Mouse (Mus musculus) cerebellum, postnatal 4 days (tissue): ENCODE measurements at regions not wholly inside any gene's neighbourhood (a gene's known extent, or its start where the extent isn't known, plus 50 kb on each side); places are given as distances from the start of the nearest gene placed in this dataset.
"Not testable (repeated sequence)": the region's sequence is repeated elsewhere in the genome, so short reads cannot be mapped to it uniquely, and the experiment has no call there.

ENCODE experiments used
- DNase-seq, 2 experiments: peaks; one replicate each; pipeline ENCODE4 v3.0.0; 2022; ENCODE audit warnings: low spot score in 2 of 2, mixed read lengths in 1 of 2

DNA sequence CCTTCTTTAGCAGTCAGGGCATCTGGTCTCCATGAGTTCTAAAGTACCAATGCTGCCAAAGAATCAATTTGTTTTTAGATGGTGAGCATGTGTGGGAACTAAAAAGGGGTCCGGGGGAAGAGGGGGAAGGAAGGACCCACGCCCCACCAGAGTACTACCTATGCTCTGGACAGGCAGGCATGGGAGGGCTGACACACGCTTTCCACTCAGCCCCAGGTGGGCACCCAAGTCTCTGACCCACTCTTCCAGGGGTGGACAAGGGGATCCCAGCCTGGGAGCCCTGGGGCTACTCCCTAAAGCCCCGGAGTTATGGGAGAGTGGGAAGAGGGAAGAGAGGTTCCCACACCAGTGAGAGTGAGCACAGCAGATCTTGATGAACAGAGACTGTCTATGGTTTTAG lies 1446.9 kb downstream of the Zfp704 start:
- DNase-seq, result no peak

GRCm38 (mm10) chr3:8161997-8162756 lies 1447.7 kb downstream of the Zfp704 start:
- no peak for DNase-seq

GRCm38 (mm10) chr3:8143016-8143415 lies 1466.9 kb downstream of the Zfp704 start:
- no peak for DNase-seq

DNA sequence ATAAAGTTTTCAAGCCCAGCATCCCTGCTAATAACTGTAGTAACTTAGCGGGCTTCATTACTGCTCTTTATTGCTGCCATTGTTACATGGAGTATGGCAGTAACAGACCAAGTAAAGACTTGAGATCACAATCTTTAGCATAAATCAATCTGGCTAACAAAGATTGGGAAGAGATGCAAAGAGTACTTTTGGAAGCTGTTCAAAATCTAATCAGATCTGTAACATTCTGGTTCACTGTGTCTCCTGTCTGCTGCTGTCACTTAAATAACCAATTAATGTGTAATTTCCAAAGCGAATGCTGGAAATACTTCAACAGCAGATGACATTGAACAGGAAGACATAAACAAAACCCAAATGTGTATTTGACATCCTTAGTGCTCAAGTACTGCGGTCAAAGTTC lies 1467.7 kb downstream of the Zfp704 start:
- DNase-seq, result no peak

- peak in 1 of 2 experiments; percentile 6 for DNase-seq
These were observed 1468.2 kb downstream of the Zfp704 start for GRCm38 (mm10) chr3:8141664-8142084.

DNA sequence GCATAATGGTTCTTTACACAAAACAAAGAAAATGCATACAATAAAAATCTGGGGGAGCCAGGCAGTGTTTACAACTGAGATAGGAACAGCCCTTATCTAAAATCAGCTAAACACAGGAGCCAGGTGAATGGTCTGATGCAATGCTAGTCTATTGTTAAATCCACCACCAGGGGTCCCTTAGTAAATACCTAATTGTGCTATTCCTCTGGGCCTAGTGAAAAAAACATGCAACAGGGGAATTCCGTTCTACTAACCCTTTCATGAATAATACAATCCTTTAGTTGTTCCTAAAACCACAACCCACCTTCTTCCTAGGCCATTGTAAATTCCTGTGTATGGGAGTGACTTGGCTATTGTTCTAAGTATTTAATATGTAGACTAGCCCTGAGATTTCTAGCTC lies 1486.2 kb downstream of the Zfp704 start:
- DNase-seq, result not testable (repeated sequence)

GRCm38 (mm10) chr3:8123141-8123540 lies 1486.7 kb downstream of the Zfp704 start:
- no peak for DNase-seq

- DNase-seq, result no peak
These were observed 1478.0 kb upstream of the 1700008P02Rik start for GRCm38 (mm10) chr3:8098291-8098690.

GRCm38 (mm10) chr3:8084749-8085148 lies 1464.5 kb upstream of the 1700008P02Rik start:
- DNase-seq, result no peak

GRCm38 (mm10) chr3:8053711-8054110 lies 1433.5 kb upstream of the 1700008P02Rik start:
- DNase-seq, result no peak

- no peak for DNase-seq
These were observed 1430.9 kb upstream of the 1700008P02Rik start for GRCm38 (mm10) chr3:8051167-8051566.

DNA sequence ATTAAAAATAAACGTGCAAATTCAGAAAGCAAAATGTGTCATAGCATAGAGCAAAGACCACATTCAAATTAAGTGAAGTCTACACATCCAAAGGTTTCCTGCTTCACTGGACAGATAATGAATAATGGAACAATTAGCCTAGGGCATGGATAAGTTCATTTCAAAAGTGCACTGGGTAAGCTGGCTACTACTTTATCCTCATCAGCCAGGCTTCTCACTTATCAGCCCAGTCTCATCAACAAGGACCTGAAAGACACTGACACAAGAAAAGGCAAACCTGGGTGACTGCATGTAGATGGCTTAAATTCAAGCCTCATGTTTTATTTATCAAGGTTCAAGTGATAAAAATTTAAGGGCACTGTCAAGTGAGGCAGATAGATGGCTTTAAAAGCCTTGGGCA lies 1429.5 kb upstream of the 1700008P02Rik start:
- DNase-seq, result no peak

DNA sequence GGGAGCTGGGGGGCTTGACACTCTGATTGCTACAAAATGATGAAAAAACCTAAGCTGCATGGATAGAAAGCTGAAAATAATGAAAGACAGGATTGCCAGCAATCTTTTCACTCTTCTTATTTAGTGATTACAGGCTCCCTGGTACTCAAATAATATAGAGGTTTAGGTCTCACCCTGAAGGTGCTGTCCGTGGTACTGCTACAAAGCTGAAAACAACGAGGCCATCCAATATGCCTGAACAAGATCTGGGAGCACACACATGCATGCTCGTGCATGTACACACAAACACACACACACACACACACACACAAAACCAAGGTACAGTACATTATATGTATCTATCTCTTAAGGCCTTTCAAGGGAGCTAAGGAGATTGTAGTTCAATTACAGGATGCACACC lies 1426.1 kb upstream of the 1700008P02Rik start:
- DNase-seq, result no peak

DNA sequence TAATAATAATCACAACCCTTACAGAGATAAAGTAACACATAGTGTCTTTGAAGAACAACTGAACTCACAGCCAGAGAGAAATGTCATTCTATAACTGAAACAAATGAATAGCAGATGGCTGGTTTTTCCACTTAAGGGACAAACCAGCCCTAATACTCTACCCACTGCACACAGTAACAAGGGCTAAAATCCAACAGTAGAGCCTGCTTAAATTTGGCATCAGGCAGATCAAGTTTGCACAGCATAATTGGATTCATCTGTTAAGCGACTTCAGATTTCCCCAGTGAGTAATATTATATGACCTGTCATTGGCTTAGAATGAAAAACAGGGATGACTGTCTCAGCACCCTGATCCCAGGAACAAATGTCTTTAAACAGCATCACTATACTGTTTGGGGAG lies 1416.5 kb upstream of the 1700008P02Rik start:
- no peak for DNase-seq

- no peak for DNase-seq
These were observed 1415.0 kb upstream of the 1700008P02Rik start for GRCm38 (mm10) chr3:8035091-8035729.

DNA sequence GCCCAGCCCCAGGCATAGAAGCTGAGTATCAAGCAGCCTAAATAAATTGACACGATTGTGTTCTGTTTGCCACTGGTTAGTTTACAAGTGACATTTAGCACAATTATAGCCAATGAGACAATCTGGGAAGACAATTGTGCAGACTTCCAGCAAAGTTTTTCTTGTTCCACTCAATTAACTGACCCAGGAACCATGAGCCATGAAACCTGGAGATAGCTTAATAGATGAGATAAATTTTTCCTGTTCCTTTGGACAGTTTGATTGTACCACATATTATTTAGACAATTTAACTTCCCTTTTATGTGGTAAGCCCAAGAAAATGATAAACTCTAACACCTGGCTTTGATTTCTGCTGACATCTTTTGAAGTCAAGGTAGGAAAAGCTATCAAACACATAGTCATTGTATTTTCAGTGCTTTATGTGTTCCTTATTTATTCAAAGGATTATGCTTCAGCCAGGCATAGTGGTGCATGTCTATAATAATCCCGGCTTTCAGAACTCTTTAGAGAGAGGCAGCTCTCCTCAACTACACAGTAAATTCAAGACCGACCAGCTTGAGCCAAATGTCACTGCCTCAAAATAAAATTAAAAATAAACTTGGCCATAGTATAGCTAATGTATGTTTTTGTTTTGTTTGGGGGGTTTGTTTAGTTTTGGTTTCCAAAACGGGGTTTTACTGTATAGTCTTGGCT lies 1406.2 kb upstream of the 1700008P02Rik start:
- no peak for DNase-seq

- DNase-seq, result no peak
These were observed 1402.4 kb upstream of the 1700008P02Rik start for GRCm38 (mm10) chr3:8022654-8023053.

DNA sequence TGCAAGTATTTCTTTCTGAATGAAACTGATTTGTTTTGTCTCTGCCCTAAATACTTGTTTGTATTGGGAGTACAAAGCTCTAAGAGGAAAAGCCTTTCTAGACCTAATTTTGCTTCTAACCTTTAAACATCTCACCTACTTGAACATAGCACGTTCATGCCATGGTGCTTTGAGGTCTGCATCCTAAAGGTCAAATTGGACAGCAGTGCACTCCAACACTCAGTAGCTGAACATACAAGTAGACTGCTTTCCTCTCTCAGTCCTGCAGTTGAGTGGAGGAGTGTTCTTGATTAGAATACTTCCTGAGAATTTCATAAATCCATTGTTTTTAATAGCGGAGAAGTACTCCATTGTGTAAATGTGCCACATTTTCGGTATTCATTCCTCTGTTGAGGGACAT lies 1397.2 kb upstream of the 1700008P02Rik start:
- DNase-seq, result no peak

DNA sequence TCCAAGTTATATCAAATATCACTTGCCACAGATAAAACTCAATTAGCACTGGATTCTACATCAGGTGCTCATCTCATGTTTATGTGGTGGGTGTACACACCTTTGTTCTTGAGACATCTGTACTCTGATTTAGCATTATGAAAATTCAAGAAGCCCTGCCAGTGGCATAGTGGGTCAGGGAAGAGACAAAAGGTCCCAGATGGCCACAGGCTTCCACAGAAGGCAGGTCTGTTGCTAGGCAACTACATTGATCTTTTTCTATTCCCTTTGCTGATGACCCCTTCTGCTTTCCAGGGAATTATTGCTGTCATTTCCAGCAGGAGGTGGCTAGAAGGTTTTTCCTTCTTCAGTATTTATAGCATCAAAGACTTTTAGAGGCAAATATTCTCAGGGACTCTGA lies 1396.7 kb upstream of the 1700008P02Rik start:
- DNase-seq, result no peak

- no peak for DNase-seq
These were observed 1389.7 kb upstream of the 1700008P02Rik start for GRCm38 (mm10) chr3:8009966-8010365.

GRCm38 (mm10) chr3:8006708-8007395 lies 1386.6 kb upstream of the 1700008P02Rik start:
- no peak for DNase-seq

DNA sequence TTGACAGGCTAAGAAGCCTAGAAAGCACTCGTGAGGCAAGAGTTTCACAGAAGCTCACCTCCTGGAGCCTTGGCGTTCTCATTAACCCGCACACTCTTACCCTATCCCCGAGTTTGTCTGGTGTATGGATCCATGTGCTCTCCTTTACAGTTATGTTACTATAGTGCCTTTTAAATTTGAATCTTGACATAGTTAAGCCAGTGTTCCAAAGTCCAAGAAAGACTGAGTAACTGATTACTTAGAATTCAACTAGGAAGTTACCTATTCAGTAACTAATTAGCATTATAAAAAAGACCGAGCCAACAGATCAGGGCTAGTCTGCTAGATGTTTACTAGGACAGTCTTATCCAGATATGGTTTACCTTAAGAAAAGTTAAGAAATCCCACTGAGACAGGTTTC lies 1386.0 kb upstream of the 1700008P02Rik start:
- no peak for DNase-seq
